Mouse (Mus musculus) embryonic facial prominence, embryonic 11.5 days (tissue): ENCODE data around the gene Zfr2. TPM values are rescaled to one million over a fixed set of nuclear protein-coding genes. Genes with fewer than 3 reads are reported as not detected.

Experiments used
- ATAC-seq: fragments of 200-750 bp; cut with Nextera tagmentation; replicated peaks from 2 replicates; pipeline ENCODE4 v1.8.0; 2017; ENCODE audit warnings: low read depth; ENCODE audit not compliant: insufficient number of reproducible peaks, low FRiP score, low TSS enrichment
- DNase-seq: peaks from one replicate; pipeline ENCODE4 v3.0.0-alpha.2; 2015; ENCODE audit warnings: low spot score
- H3K27ac ChIP-seq: fragments of 300-500 bp; sonication (generic); replicated peaks from 2 replicates; pipeline ENCODE4 v1.5.1; 2014; ENCODE audit warnings: mild to moderate bottlenecking, low read depth, low read length, control low read depth
- H3K27me3 ChIP-seq: fragments of 300-500 bp; sonication (generic); 2 replicates; pipeline ENCODE4 v1.6.1; 2014; ENCODE audit warnings: mild to moderate bottlenecking, low read length, moderate library complexity, mixed read lengths; ENCODE audit not compliant: control insufficient read depth, insufficient read depth
- H3K36me3 ChIP-seq: fragments of 300-500 bp; sonication (generic); replicated peaks from 2 replicates; pipeline ENCODE4 v1.6.1; 2014; ENCODE audit warnings: low read depth, mild to moderate bottlenecking, low read length, moderate library complexity, mixed read lengths; ENCODE audit not compliant: control insufficient read depth, insufficient read depth
- H3K4me1 ChIP-seq: fragments of 300-500 bp; sonication (generic); 2 replicates; pipeline ENCODE4 v1.6.1; 2014; ENCODE audit warnings: low read length, mixed read lengths; ENCODE audit not compliant: control insufficient read depth, insufficient read depth
- H3K4me2 ChIP-seq: fragments of 300-500 bp; sonication (generic); 2 replicates; pipeline ENCODE4 v1.6.1; 2014; ENCODE audit warnings: low read depth, mild to moderate bottlenecking, control low read depth, low read length, moderate library complexity
- H3K4me3 ChIP-seq: fragments of 300-500 bp; sonication (generic); 2 replicates; pipeline ENCODE4 v1.5.1; 2014; ENCODE audit warnings: low read depth, low read length, control low read depth
- H3K9ac ChIP-seq: fragments of 300-500 bp; sonication (generic); replicated peaks from 2 replicates; pipeline ENCODE4 v1.6.1; 2014; ENCODE audit warnings: mild to moderate bottlenecking, control low read depth, low read length
- H3K9me3 ChIP-seq: fragments of 300-500 bp; sonication (generic); replicated peaks from 2 replicates; pipeline ENCODE4 v1.6.1; 2016; ENCODE audit warnings: mild to moderate bottlenecking, low read length, inconsistent platforms, mixed read lengths; ENCODE audit not compliant: control insufficient read depth
- WGBS: fragments of 180-500 bp; shearing (Covaris S2); extraction: QIAGEN DNeasy Blood & Tissue Kit; methylation state at CpG from one replicate; pipeline ENCODE4 v1.1.7; 2014; 5-methylcytosine and 5-hydroxymethylcytosine counted together
- polyA plus RNA-seq: library from polyadenylated mRNA; unstranded; fragments of >200 nt; fragmentation: Nextera tagmentation; extraction: Ambion mirVana; gene quantifications from 2 replicates; pipeline ENCODE4 v1.2.1, GENCODE M21; 2014

The Zfr2 gene
- polyA plus RNA-seq, 1 experiment from 2014 or later, result 2.5 TPM

GRCm38 (mm10) chr10:81293334-81294030 lies 60.5 kb downstream of the Zfr2 start:
- DNase-seq, result no peak
- ATAC-seq, result peak; percentile 2; the same call in 1 of the 2 replicates
- Histone ChIP-seq H3K4me1 (peaks cover 8% of the 10 kb centered on the region; the same call in 1 of the 2 replicates), H3K27ac (peak overlapping the region; percentile 67; the same call in 1 of the 2 replicates), H3K9me3 (no peaks in the 10 kb centered on the region), H3K36me3 (no peaks in the 10 kb centered on the region), H3K9ac (peak overlapping the region; percentile 87), H3K4me2 (peak overlapping the region; percentile 75), H3K27me3 (peaks cover 18% of the 10 kb centered on the region), H3K4me3 (peak overlapping the region; percentile 91)
- WGBS, result 3% methylated on average over 24 of the region's 25 CpGs

- H3K9me3 ChIP-seq, result no peaks in the 10 kb centered on the region
- 58% methylated on average over 8 of the region's 8 CpGs for WGBS
- peaks cover 8% of the 10 kb centered on the region; the same call in 1 of the 2 replicates for H3K4me1 ChIP-seq
- peak overlapping the region; percentile 75 for H3K4me2 ChIP-seq
- H3K27ac ChIP-seq, result no peak overlapping the region
- H3K36me3 ChIP-seq, result no peaks in the 10 kb centered on the region
- DNase-seq (no peak), ATAC-seq (no peak)
- H3K27me3 ChIP-seq, result peaks cover 18% of the 10 kb centered on the region
- peak overlapping the region; percentile 91 for H3K4me3 ChIP-seq
- H3K9ac ChIP-seq, result peak overlapping the region; percentile 87
Measured at GRCm38 (mm10) chr10:81294442-81294841, 61.5 kb downstream of the Zfr2 start.

GRCm38 (mm10) chr10:81295185-81295584 lies 62.2 kb downstream of the Zfr2 start:
- H3K27me3 ChIP-seq, result peaks cover 13% of the 10 kb centered on the region
- H3K9ac ChIP-seq, result no peak overlapping the region
- H3K4me1 ChIP-seq, result peaks cover 8% of the 10 kb centered on the region; the same call in 1 of the 2 replicates
- no peak overlapping the region for H3K27ac ChIP-seq
- 93% methylated on average over 6 of the region's 6 CpGs for WGBS
- H3K4me3 ChIP-seq, result no peak overlapping the region
- DNase-seq, result no peak
- H3K4me2 ChIP-seq, result no peak overlapping the region
- ATAC-seq, result no peak
- H3K9me3 ChIP-seq, result no peaks in the 10 kb centered on the region
- H3K36me3 ChIP-seq, result no peaks in the 10 kb centered on the region

GRCm38 (mm10) chr10:81297246-81297645 lies 64.3 kb downstream of the Zfr2 start:
- DNase-seq (no peak), ATAC-seq (no peak)
- Histone ChIP-seq H3K27ac (no peak overlapping the region), H3K27me3 (no peaks in the 10 kb centered on the region), H3K4me2 (no peak overlapping the region), H3K4me1 (peaks cover 8% of the 10 kb centered on the region; the same call in 1 of the 2 replicates), H3K9ac (no peak overlapping the region), H3K9me3 (no peaks in the 10 kb centered on the region), H3K36me3 (no peaks in the 10 kb centered on the region), H3K4me3 (no peak overlapping the region)
- WGBS, result 67% methylated on average over 6 of the region's 6 CpGs

- WGBS, result 45% methylated on average over 10 of the region's 10 CpGs
- DNase-seq, result no peak
- Histone ChIP-seq H3K4me3 (no peak overlapping the region), H3K36me3 (no peaks in the 10 kb centered on the region), H3K27me3 (no peaks in the 10 kb centered on the region), H3K4me1 (peaks cover 8% of the 10 kb centered on the region; the same call in 1 of the 2 replicates), H3K9me3 (no peaks in the 10 kb centered on the region), H3K9ac (no peak overlapping the region), H3K4me2 (no peak overlapping the region), H3K27ac (no peak overlapping the region)
- ATAC-seq, result no peak
Measured at GRCm38 (mm10) chr10:81297845-81298244, 64.9 kb downstream of the Zfr2 start.

- Histone ChIP-seq H3K4me2 (no peak overlapping the region), H3K4me3 (no peak overlapping the region)
Measured at GRCm38 (mm10) chr10:81298369-81299100, 65.6 kb downstream of the Zfr2 start.

GRCm38 (mm10) chr10:81299585-81300351 lies 66.8 kb downstream of the Zfr2 start:
- no peak overlapping the region for H3K27ac ChIP-seq
- no peak for ATAC-seq

More at GRCm38 (mm10) chr10:81298369-81299100, 65.6 kb downstream of the Zfr2 start:
- 96% methylated on average over 17 of the region's 17 CpGs for WGBS
- Histone ChIP-seq H3K36me3 (no peaks in the 10 kb centered on the region), H3K9me3 (no peaks in the 10 kb centered on the region), H3K9ac (no peak overlapping the region), H3K27ac (no peak overlapping the region), H3K27me3 (no peaks in the 10 kb centered on the region), H3K4me1 (peaks cover 8% of the 10 kb centered on the region; the same call in 1 of the 2 replicates)
- ATAC-seq, result no peak
- no peak for DNase-seq

More at GRCm38 (mm10) chr10:81299585-81300351, 66.8 kb downstream of the Zfr2 start:
- Histone ChIP-seq H3K4me3 (no peak overlapping the region), H3K36me3 (no peaks in the 10 kb centered on the region), H3K4me1 (no peaks in the 10 kb centered on the region), H3K27me3 (no peaks in the 10 kb centered on the region), H3K4me2 (no peak overlapping the region), H3K9ac (no peak overlapping the region), H3K9me3 (no peaks in the 10 kb centered on the region)
- no peak for DNase-seq
- WGBS, result 86% methylated on average over 14 of the region's 14 CpGs
